Mouse (Mus musculus): Measurements from ENCODE around the gene Pitpnm1.

Pitpnm1 gene

GRCm38 (mm10) chr19:4155223-4156072 is 55.6 kb downstream of the Pitpnm1 start:
- DNase-seq (ENCODE audit: low spot score) = no peak

GRCm38 (mm10) chr19:4156073-4156579 is 56.3 kb downstream of the Pitpnm1 start:
- DNase-seq (ENCODE audit: low spot score) = no peak

DNA sequence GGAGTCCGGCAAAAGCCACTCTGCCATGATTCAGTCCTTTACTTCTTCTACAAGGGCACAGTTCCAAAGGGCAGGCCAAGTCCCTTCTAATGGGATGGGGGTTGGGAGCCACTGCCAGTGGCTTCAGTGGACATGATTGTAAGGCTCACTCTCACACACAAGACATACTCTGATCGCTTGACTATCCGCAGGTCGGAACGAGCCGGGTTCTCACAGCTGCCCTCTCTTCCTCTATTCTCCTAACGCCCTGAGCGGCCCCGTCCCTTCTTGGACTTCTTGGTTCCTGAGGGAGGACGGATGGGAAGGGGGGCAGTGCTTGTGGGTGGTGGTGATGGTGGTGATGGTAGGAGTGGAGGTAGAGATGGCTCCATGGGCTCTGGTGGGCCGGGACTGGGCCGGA is 57.0 kb downstream of the Pitpnm1 start:
- no peak for DNase-seq (ENCODE audit: low spot score)

- DNase-seq (ENCODE audit: low spot score) = no peak
Measured at GRCm38 (mm10) chr19:4159049-4159448, 59.3 kb downstream of the Pitpnm1 start.

DNA sequence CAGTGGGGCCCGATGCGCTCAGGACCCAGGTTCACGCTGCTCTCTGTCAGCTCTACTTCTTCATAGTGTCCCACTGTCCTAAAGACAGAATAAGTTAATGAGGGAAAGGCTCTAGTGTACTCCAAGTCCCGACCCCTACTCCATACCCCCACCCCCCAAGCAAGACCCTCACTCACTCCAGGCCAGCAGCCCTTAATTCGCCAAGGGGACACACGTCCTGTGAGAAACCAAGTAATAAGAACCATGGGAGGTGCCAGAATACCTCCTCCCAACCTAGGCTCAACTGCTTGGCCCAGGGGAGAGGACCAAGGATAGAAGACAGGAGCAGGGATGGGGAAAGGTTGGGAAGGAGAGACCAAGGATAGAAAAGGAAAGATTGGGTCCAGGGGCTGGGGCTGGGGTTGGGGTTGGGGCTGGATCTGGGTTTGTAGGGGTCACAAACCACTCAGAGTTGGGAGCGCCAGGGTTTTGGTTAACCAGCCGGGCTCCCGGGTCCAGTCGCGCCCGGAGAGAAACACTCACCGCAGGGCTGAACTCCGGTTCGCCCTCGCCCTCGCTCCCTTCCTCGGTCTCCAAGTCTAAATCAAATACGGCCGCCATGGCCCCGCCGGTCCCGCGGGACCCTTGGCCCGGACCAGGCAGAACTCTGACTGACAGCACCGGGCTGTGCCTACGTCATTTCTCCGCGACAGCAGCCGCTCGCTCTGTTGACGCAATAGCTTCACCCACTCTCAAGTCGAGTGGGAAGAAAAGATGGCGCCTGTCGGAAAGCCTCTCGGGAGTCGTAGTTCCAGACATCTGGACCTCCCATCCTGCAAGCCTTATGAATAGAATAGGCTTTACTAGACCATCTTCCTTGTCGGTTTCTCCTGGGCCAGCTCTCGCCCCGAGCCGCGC is 63.1 kb downstream of the Pitpnm1 start, which contains the start of gene Rps6kb2:
Gene Rps6kb2 (minus strand): TSS at position 709 of the 897 bp plus-strand sequence.
- peak; percentile 93 for DNase-seq (ENCODE audit: low spot score)

GRCm38 (mm10) chr19:4163543-4163887 is 63.7 kb downstream of the Pitpnm1 start:
- no peak for DNase-seq (ENCODE audit: low spot score)

All from MN1 (cell line).